Mouse (Mus musculus): ENCODE results near the gene Grin2c.

Gene Grin2c

GRCm38 (mm10) chr11:115231168-115231915 lies 35.7 kb downstream of the Grin2c start:
- DNase-seq (ENCODE audit: low read depth, low spot score), result no peak

DNA sequence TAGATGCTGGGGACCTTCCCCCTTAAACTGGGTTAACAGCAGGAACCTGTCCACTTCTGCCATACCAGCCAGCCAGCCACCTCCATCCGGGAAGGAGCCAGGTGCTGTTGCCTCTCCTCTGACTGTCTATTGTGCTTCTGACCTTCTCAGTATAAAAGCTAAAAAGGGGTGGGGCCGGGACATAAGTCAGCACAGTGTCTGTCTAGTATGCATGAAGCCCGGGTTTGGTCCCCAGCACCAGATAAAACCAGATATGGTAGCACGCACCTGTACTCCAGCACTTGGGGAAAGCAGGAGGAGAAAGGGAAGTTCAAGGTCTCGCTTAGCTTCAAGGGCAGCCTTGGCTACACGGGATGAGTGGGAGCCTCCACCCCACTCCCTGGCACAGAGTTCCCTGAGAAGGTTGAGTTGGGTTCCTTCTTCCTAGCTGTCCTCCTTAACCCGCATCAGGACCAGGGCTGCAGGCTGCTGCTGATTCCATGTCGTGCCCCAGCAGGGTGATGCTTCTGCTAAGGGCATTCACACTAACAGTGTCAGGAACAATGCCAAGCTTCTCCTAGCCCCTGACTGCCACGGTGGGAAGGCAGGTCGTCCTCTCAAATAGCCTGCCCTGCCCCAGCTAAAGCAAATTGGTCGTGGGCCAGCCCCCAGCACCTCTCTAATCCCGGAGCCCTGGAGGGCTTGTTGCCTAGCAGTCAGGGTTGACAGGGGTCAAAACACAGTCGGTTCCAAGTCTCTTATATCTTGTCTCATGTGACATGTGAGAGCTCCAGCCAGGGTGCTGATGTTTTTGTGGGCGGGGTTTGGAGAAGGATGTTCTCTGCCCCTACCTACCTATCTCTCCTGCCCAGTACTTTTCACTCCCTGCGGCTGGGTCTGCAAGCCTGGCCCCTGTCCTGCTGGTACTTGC lies 37.8 kb downstream of the Grin2c start:
- DNase-seq (ENCODE audit: low read depth, low spot score), result no peak

GRCm38 (mm10) chr11:115228430-115228829 lies 38.6 kb downstream of the Grin2c start:
- DNase-seq (ENCODE audit: low read depth, low spot score), result no peak

DNA sequence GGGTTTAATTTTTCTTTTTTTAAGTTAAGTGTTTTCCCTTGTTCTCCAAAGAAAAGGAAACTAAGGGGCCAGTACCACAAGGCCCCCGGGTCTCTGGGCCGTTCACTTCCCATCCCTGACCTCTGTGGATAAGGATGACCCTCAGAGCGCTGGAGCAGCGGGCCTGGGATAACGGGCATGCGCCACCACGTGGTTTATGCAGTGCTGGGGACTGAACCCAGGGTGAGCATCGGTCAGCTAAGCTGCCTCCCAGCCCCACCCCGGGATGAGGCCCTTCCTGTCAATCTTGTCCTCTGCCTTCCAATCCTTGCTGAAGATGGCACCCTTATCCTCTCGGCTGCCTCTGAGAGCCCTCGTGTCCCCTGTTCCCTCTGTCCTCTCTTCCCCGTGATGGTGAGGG lies 39.4 kb downstream of the Grin2c start:
- DNase-seq (ENCODE audit: low read depth, low spot score), result no peak

DNA sequence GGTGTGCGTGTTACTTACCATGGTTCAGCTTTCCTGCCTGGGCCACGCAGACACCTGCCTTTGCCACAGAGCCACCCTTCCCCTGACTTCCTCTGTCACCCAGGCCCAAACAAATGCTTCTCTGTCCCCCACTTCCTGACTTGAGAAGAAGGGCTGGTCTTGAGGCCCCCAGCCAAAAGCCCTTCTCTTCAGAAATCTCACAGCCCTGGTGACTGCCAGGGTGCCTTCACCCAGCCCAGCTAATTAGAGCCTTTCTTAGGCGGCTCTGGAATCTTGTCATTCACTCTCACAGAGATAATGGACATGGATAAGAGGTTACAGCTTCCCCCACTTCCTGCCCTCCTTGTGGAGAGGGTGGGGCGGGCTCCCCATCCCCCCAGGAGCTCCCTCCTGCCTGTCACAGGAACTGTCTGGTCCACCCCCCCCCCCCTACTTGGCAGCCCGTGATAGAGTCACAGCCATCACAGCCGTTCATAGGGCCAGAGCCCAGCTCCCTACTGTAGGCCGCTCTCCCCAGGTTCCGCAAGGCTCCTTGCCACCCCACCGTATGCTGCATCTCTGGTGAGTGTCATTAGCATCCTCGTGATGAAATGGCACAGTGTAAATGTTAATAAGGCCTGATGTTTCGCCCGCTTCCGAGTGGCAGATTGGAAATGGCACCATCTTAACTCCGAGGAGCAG lies 40.1 kb downstream of the Grin2c start:
- peak; percentile 75 for DNase-seq (ENCODE audit: low read depth, low spot score)

- no peak for DNase-seq (ENCODE audit: low read depth, low spot score)
These were observed 41.7 kb downstream of the Grin2c start for GRCm38 (mm10) chr11:115225301-115225700.

- DNase-seq (ENCODE audit: low read depth, low spot score), result peak; percentile 72
These were observed 42.2 kb downstream of the Grin2c start for GRCm38 (mm10) chr11:115224889-115225288.

DNA sequence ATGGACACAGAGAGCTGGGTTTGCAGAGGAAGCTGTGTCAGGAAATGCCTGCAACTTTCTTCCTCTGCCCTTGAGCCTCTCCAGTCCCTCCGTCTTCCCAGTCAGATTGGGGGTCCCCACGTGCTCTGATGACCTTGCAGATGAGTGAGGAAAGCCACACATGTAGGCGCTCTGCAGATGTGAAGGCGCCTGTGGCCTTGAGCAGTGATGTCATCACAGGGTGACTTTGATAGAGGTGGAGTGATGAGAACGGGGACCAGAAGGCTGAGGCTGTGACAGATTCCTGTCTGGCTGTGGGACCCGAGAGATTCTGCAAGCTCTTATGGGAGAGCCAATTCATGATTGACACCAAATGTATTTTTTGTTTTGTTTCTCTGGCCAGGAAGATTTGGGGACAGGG lies 43.2 kb downstream of the Grin2c start:
- no peak for DNase-seq (ENCODE audit: low read depth, low spot score)

DNA sequence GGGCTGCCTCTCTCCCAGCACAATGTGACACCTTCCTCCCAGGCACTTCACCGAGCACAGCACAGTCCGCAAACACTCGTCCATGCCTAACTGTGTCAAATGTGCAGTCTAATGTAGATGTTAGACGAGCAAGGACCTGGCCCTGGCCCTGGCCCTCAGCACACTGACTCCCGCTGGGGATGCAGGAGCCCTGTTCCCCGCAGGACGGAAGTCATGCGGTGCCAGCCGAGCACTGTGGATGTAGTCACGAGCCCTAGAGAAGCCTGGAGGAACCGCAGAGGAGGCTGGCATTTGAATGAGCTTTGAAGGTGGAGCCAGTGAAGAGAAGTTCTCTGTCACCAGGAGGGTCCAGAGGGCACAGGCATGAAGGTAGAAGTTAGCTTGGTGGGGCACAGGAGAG lies 43.6 kb downstream of the Grin2c start:
- DNase-seq (ENCODE audit: low read depth, low spot score), result peak; percentile 57

DNA sequence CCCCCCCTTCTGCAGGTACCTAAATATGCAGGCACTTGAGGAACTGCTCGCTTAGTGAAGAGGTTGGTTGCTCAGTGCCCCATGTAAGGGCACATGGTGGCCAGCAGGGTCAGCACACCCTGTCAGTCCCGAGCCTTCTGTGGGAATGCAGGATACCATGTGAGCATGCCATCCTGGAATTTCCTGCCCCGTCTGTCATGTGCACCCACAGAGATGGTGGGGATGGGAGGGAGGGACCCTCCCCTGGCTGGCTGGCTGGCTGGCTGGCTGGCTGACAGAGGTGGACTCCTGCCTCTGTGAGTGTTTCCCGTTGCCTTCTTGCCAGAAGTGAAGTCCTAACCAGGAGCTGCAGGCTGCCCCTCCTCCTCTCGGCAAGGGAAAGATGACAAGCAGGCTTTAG lies 44.5 kb downstream of the Grin2c start:
- no peak for DNase-seq (ENCODE audit: low read depth, low spot score)

DNA sequence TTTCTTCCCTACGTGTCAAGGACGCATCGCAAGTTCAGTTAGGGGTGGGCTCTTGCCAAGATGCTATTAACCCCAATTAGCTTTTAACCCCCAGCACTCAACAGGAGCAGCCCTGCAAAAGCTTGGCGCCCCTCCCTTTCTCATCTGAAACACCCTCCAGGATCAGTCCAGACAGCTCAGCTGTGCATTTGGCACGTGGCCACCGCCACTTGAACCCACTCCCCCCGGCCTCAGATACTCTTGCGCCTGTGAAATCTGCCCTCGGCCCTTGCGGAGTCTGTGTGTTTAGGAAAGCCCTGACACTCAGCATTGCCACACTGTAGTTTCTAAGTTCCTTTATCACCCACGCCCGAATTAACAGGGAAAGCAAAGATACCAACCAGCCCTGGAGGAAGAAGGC lies 45.0 kb downstream of the Grin2c start:
- DNase-seq (ENCODE audit: low read depth, low spot score), result no peak

DNA sequence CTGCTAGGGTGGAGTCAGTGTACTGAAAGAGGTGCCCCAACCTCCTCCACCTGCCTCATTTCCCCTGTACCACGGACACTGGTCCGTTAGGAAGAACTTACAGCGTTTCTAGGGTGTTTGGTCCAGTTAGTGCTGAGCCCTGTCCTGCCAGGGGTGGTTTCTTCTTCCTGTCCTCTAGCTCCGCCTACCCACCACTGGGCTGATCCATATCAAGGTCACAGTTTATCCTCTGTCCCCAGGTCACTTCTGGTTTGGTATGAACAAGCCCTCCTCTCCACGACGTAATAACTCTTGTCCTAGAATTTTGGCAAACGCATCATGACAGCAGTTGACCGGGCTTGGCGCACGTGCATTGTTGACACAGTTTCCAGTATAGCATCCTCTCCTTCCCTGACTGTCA lies 47.4 kb downstream of the Grin2c start:
- DNase-seq (ENCODE audit: low read depth, low spot score), result no peak

DNA sequence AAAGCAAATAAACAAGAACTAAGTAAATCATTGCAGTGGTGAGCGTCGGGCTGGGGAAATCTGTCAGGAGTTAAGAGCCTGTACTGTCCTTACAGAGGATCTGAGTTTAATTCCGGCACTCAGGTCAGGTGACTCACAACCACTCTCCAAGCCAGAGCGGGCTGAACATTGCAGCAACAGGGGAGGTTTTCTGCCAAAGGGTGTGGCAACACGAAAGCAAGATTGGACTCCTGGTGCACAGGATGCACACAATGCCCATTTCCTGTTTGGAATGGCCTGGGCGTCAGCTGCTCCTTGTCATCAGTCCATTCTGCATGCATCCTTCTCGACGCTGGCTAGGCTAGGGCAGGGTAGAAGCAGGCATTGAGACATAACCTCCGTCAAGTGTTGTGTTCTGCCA lies 47.8 kb downstream of the Grin2c start:
- peak; percentile 79 for DNase-seq (ENCODE audit: low read depth, low spot score)

- DNase-seq (ENCODE audit: low read depth, low spot score), result peak; percentile 95
These were observed 49.3 kb downstream of the Grin2c start for GRCm38 (mm10) chr11:115217439-115218410.

DNA sequence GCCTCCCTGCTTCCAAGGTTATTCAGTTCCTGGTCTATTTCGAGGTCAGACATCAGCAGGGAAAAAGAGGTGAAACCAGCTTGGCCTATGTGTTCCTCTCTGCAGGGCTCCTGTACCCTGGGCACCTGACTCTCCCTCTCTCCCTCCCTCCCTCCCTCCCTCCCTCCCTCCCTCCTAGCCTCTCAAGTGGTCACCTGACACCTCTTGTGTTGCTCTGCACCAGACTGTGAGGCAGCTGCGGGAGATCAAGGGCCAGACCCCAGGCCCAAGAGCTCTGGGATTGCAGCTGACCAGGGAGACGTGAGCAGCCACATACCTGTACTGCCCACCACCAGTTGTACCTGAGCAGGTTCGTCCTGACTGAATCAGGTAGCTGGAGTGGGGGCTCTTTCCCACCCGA lies 51.9 kb downstream of the Grin2c start:
- DNase-seq (ENCODE audit: low read depth, low spot score), result no peak

DNA sequence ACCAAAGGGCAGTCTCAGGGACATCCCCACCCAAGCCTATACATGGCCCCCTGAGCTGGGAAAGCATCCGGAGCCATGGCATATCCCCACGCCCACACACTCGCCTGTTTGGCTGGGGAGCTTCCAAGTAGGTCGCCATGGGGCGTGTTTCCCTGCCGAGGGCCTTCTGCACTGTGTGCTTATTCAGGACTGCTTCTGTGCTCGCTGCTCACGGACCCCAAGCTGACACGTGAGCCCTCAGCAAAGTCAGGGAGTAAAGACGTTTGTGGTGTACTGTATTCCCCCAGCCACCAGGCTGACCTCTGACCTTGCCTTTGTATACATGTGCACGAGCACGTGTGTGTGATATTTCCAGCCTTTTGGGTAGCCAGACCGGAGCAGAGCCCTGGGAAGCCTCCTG lies 54.9 kb downstream of the Grin2c start:
- peak; percentile 88 for DNase-seq (ENCODE audit: low read depth, low spot score)

- no peak for DNase-seq (ENCODE audit: low read depth, low spot score)
These were observed 57.1 kb downstream of the Grin2c start for GRCm38 (mm10) chr11:115209958-115210357.

DNA sequence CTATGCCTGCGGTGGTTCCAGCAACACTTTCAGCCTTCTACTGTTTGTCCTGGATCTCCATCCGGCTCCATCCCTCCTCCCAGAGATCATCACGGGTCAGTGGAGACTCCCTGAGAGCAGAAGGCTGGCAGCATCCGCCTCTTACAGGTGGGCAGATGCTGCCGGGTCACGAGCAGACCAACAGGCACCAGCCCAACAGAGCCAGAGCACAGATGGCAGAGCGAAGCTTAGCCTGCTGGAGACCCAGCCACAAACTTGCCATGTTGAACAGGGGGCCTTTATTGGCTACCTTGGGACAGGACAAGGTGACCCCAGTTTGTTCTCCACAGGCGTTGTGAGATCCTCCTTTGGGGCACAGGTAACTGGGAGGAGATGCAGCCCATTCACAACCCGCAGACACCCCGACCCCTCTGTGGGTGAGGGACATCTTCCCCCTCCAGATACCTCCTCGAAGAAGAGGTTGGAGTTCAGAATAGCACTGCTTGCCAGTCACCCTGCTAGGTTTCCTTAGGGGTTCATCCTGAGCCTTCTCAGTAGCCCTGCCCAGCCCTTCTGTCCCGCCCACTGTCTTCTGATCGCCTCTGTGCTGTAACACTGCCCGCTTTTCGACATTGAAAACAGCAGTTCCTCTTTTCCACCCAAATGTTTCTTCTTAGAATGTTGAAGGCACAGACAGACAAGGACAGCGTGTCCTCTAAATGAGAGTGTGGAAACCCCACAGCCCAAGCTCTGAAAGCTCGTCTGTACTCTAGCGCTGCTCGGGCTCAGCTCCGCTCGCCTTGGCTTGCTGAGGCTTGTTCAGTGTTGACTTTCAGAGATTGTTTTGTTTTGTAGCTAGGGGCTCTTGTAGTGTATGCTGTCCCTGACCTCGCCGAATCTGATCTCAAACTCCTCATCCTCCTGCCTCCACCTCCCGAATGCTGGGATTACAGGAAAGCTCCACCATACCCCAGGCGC lies 58.0 kb downstream of the Grin2c start:
- DNase-seq (ENCODE audit: low read depth, low spot score), result peak; percentile 76

- DNase-seq (ENCODE audit: low read depth, low spot score), result peak; percentile 65
These were observed 58.9 kb downstream of the Grin2c start for GRCm38 (mm10) chr11:115208126-115208525.

DNA sequence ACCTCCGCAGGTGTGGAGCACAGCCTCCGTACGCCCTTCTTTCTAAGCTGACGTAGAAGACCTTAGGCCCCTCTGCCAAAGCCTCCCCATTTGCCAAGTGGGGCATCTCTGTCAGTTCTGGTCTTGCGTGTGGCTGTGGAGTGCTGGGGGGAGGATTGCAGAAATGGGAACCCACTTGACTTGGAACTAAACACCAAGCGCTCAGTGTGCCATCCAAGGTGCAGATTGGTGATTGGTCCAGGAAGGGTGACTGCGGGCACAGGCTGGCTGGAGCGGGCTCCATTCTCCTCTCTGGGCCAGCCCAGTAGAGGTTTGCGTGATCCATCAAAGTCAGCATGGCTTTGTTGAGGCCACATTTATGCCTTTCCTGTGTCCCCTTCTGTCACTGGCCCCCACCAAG lies 64.3 kb downstream of the Grin2c start:
- peak; percentile 94 for DNase-seq (ENCODE audit: low read depth, low spot score)

All from brain, adult 2 months (tissue).